Mouse (Mus musculus) MN1 (cell line): ENCODE data around the gene Zfyve1.

ENCODE experiments used
- DNase-seq: peaks from one replicate; pipeline ENCODE4 v3.0.0-alpha.2; 2016; ENCODE audit warnings: low spot score

Gene Zfyve1

GRCm38 (mm10) chr12:83580283-83580682 is 16.7 kb downstream of the Zfyve1 start:
- DNase-seq, result no peak

GRCm38 (mm10) chr12:83578896-83579569 is 18.0 kb downstream of the Zfyve1 start:
- DNase-seq, result no peak

GRCm38 (mm10) chr12:83578356-83578755 is 18.7 kb downstream of the Zfyve1 start:
- DNase-seq, result no peak

- DNase-seq, result no peak
Observed at GRCm38 (mm10) chr12:83577445-83577844, 19.6 kb downstream of the Zfyve1 start.

GRCm38 (mm10) chr12:83572717-83573116 is 24.3 kb downstream of the Zfyve1 start:
- DNase-seq, result no peak

GRCm38 (mm10) chr12:83569866-83570265 is 27.2 kb downstream of the Zfyve1 start:
- no peak for DNase-seq

- DNase-seq, result no peak
Observed at GRCm38 (mm10) chr12:83562589-83562988, 34.4 kb downstream of the Zfyve1 start.

- DNase-seq, result no peak
Observed at GRCm38 (mm10) chr12:83560189-83560588, 36.8 kb downstream of the Zfyve1 start.

- DNase-seq, result no peak
Observed at GRCm38 (mm10) chr12:83558496-83558895, 38.5 kb downstream of the Zfyve1 start.

- no peak for DNase-seq
Observed at GRCm38 (mm10) chr12:83555605-83556004, 41.4 kb downstream of the Zfyve1 start.

- no peak for DNase-seq
Observed at GRCm38 (mm10) chr12:83553816-83554215, 43.2 kb downstream of the Zfyve1 start.

GRCm38 (mm10) chr12:83551305-83551704 is 45.7 kb downstream of the Zfyve1 start:
- no peak for DNase-seq

GRCm38 (mm10) chr12:83544791-83545190 is 52.2 kb downstream of the Zfyve1 start:
- no peak for DNase-seq

GRCm38 (mm10) chr12:83543997-83544396 is 53.0 kb downstream of the Zfyve1 start:
- no peak for DNase-seq

- DNase-seq, result no peak
Observed at GRCm38 (mm10) chr12:83536039-83536438, 61.0 kb downstream of the Zfyve1 start.

- DNase-seq, result no peak
Observed at GRCm38 (mm10) chr12:83535428-83535827, 61.6 kb downstream of the Zfyve1 start.

- DNase-seq, result no peak
Observed at GRCm38 (mm10) chr12:83534190-83534589, 62.8 kb downstream of the Zfyve1 start.

GRCm38 (mm10) chr12:83532966-83533365 is 64.1 kb downstream of the Zfyve1 start:
- DNase-seq, result no peak

GRCm38 (mm10) chr12:83531992-83532391 is 65.0 kb downstream of the Zfyve1 start:
- no peak for DNase-seq

- no peak for DNase-seq
Observed at GRCm38 (mm10) chr12:83528665-83529064, 68.4 kb downstream of the Zfyve1 start.

GRCm38 (mm10) chr12:83527816-83528215 is 69.2 kb downstream of the Zfyve1 start:
- no peak for DNase-seq

- no peak for DNase-seq
Observed at GRCm38 (mm10) chr12:83525822-83526544, 71.0 kb downstream of the Zfyve1 start.

GRCm38 (mm10) chr12:83524329-83524728 is 72.7 kb downstream of the Zfyve1 start:
- no peak for DNase-seq

- DNase-seq, result no peak
Observed at GRCm38 (mm10) chr12:83523892-83524291, 73.1 kb downstream of the Zfyve1 start.
